ENCODE assay signal across 13 mouse cellular contexts in the genomic region with DNA sequence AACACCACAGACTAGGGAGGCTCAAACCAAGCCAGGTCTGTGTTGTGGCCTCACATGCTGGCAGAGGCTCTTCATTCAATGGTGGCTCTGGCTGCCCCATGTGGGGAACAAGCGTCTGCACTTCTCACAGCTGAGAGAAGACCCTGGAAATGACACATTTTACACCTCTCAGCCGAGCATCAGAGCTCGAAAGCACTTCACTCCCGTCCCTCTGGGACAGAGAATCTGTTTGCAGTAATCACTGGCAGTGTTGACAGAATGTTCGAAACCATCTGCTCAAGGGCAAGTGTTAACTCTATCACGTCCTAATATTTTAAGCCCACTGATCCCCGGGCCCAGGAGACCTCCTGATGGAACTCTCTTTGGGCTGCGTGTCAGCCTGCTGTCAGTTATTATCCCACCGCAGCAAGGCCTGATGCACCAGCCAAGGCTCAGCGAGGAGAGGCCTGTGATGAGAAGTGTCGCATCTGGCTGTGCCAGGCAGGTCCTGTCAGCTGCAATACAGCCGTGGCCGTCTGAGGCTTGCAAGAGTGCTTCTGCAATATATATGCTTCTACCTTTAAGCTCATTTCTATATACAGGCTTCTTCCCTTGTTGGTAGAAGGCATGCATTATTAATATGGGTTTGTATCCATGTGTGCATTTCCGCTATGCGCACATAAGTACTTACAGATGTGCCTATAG.
DNase-seq lines count a peak whose midpoint lies in the region; ATAC-seq and TF ChIP-seq lines count a peak whose summit lies in the region.
"Had no signal": no experiment of that assay in that cellular context is flagged by ENCODE, and none has a peak within 500 bp of the region (broad histone marks: within the 10 kb centered on the region; RNA-seq: fewer than 3 reads in every experiment).

No protein-coding gene starts in this region.

- H3K9me3 ChIP-seq in embryonic facial prominence, embryonic 13.5 days, result no peaks in the 10 kb centered on the region
- H3K9me3 ChIP-seq in hindbrain, embryonic 14.5 days (ENCODE audit: control insufficient read depth, low read length), result no peaks in the 10 kb centered on the region
- no peaks in the 10 kb centered on the region for H3K9me3 ChIP-seq in midbrain, embryonic 13.5 days
- H3K9me3 ChIP-seq in heart, embryonic 10.5 days, result no peaks in the 10 kb centered on the region
- H3K9me3 ChIP-seq: embryonic facial prominence, embryonic 15.5 days; liver, embryonic 12.5 days had no signal

- no peak overlapping the region for H3K27ac ChIP-seq in embryonic facial prominence, embryonic 13.5 days
- H3K27ac ChIP-seq in hindbrain, embryonic 14.5 days, result no peak overlapping the region
- H3K27ac ChIP-seq in midbrain, embryonic 13.5 days, result peak overlapping the region; percentile 42; the same call in 1 of the 2 replicates
- no peak overlapping the region for H3K27ac ChIP-seq in heart, embryonic 10.5 days
- H3K27ac ChIP-seq: embryonic facial prominence, embryonic 15.5 days; liver, embryonic 12.5 days; macrophage had no signal

- peak; percentile 91 for DNase-seq in brain, embryonic 14.5 days (ENCODE audit: low read depth)
- peak; percentile 52 for DNase-seq in hindbrain, embryonic 14.5 days (ENCODE audit: low spot score)
- DNase-seq in layer of hippocampus, adult 9-10 months (ENCODE audit: low spot score), result no peak
- no peak for DNase-seq in heart, embryonic 10.5 days (ENCODE audit: low spot score)
- DNase-seq: gastrocnemius, postnatal 14 days; thymus, postnatal 25 days had no signal

- peak; percentile 43; the same call in 1 of the 2 replicates for ATAC-seq in embryonic facial prominence, embryonic 13.5 days (ENCODE audit: insufficient number of reproducible peaks, insufficient read depth, low FRiP score, low TSS enrichment, low read depth)
- peak; percentile 75 for ATAC-seq in hindbrain, embryonic 14.5 days (ENCODE audit: low FRiP score)
- ATAC-seq in midbrain, embryonic 13.5 days, result peak; percentile 89
- no peak for ATAC-seq in monocyte, adult 5-6 weeks (replicated peaks; ENCODE audit: insufficient number of reproducible peaks, low FRiP score, low TSS enrichment, poor library complexity, severe bottlenecking)
- no peak for ATAC-seq in inflammation-experienced regulatory T-cells, adult 6 months
- ATAC-seq: liver, embryonic 12.5 days had no signal

- WGBS in embryonic facial prominence, embryonic 13.5 days, result 27% methylated on average over 15 of the region's 15 CpGs
- 27% methylated on average over 15 of the region's 15 CpGs for WGBS in hindbrain, embryonic 14.5 days
- 25% methylated on average over 15 of the region's 15 CpGs for WGBS in midbrain, embryonic 13.5 days
- 26% methylated on average over 15 of the region's 15 CpGs for WGBS in heart, embryonic 10.5 days

- peaks cover 18% of the 10 kb centered on the region for H3K4me1 ChIP-seq in embryonic facial prominence, embryonic 13.5 days
- H3K4me1 ChIP-seq in hindbrain, embryonic 14.5 days (replicated peaks; ENCODE audit: control insufficient read depth, insufficient read depth, low read length), result peaks cover 23% of the 10 kb centered on the region
- peaks cover 34% of the 10 kb centered on the region for H3K4me1 ChIP-seq in midbrain, embryonic 13.5 days (replicated peaks)
- H3K4me1 ChIP-seq in heart, embryonic 10.5 days, result peaks cover 3% of the 10 kb centered on the region; the same call in 1 of the 2 replicates
- H3K4me1 ChIP-seq: liver, embryonic 12.5 days had no signal

- no peak overlapping the region for H3K4me3 ChIP-seq in embryonic facial prominence, embryonic 13.5 days
- H3K4me3 ChIP-seq in hindbrain, embryonic 14.5 days (replicated peaks; ENCODE audit: low read length), result no peak overlapping the region
- H3K4me3 ChIP-seq in midbrain, embryonic 13.5 days (replicated peaks), result no peak overlapping the region
- H3K4me3 ChIP-seq in heart, embryonic 10.5 days, result no peak overlapping the region
- H3K4me3 ChIP-seq: embryonic facial prominence, embryonic 15.5 days; liver, embryonic 12.5 days had no signal

- TF ChIP-seq POLR2A in brain, embryonic 14.5 days (IDR thresholded peaks at IDR 0.05; ENCODE audit: borderline replicate concordance, extremely low read depth, insufficient read depth, insufficient read length, poor library complexity, severe bottlenecking), result no peak

- H3K36me3 ChIP-seq in embryonic facial prominence, embryonic 13.5 days, result no peaks in the 10 kb centered on the region
- no peaks in the 10 kb centered on the region for H3K36me3 ChIP-seq in hindbrain, embryonic 14.5 days (replicated peaks; ENCODE audit: control insufficient read depth, insufficient read depth)
- H3K36me3 ChIP-seq in midbrain, embryonic 13.5 days, result no peaks in the 10 kb centered on the region
- no peaks in the 10 kb centered on the region for H3K36me3 ChIP-seq in heart, embryonic 10.5 days
- H3K36me3 ChIP-seq: embryonic facial prominence, embryonic 15.5 days; liver, embryonic 12.5 days had no signal

- H3K9ac ChIP-seq in embryonic facial prominence, embryonic 13.5 days, result no peak overlapping the region
- H3K9ac ChIP-seq in hindbrain, embryonic 14.5 days, result no peak overlapping the region
- H3K9ac ChIP-seq in midbrain, embryonic 13.5 days (replicated peaks), result 0 out of 2 replicates have a peak overlapping the region, but pooled peaks have one; percentile 28
- H3K9ac ChIP-seq: embryonic facial prominence, embryonic 15.5 days; liver, embryonic 12.5 days had no signal

- TF ChIP-seq CTCF in brain, embryonic 14.5 days (IDR thresholded peaks at IDR 0.05; ENCODE audit: borderline replicate concordance, extremely low read depth, insufficient read depth, insufficient read length), result no peak

- H3K27me3 ChIP-seq in embryonic facial prominence, embryonic 13.5 days, result peaks cover 32% of the 10 kb centered on the region
- 0 out of 2 replicates have a peak, but pooled peaks cover 5% of the 10 kb centered on the region for H3K27me3 ChIP-seq in hindbrain, embryonic 14.5 days (ENCODE audit: control insufficient read depth, insufficient read depth, low read length)
- peaks cover 30% of the 10 kb centered on the region for H3K27me3 ChIP-seq in midbrain, embryonic 13.5 days
- peaks cover 9% of the 10 kb centered on the region for H3K27me3 ChIP-seq in heart, embryonic 10.5 days (ENCODE audit: insufficient read depth, poor library complexity, severe bottlenecking)
- H3K27me3 ChIP-seq: liver, embryonic 12.5 days had no signal

- peak overlapping the region; percentile 14 for H3K4me2 ChIP-seq in embryonic facial prominence, embryonic 13.5 days
- no peak overlapping the region for H3K4me2 ChIP-seq in hindbrain, embryonic 14.5 days (replicated peaks)
- peak overlapping the region; percentile 12 for H3K4me2 ChIP-seq in midbrain, embryonic 13.5 days (replicated peaks)
- H3K4me2 ChIP-seq: embryonic facial prominence, embryonic 15.5 days; liver, embryonic 12.5 days had no signal

Comparison
In these comparisons a context has a peak if more than half of its experiments do, and no peak if none do; other contexts are left out.
1. DNase-seq: peak in brain, embryonic 14.5 days (single experiment) and hindbrain, embryonic 14.5 days (single experiment); none in layer of hippocampus, adult 9-10 months (single experiment) and heart, embryonic 10.5 days (single experiment).
2. ATAC-seq: peak in embryonic facial prominence, embryonic 13.5 days (single experiment), hindbrain, embryonic 14.5 days (single experiment) and midbrain, embryonic 13.5 days (single experiment); none in monocyte, adult 5-6 weeks (single experiment) and inflammation-experienced regulatory T-cells, adult 6 months (single experiment).